Mouse (Mus musculus) heart, embryonic 14.5 days (tissue): ENCODE measurements around the gene Bcl11a. TPM values are rescaled to one million over a fixed set of nuclear protein-coding genes. Genes with fewer than 3 reads are reported as not detected.

ENCODE experiments used
- ATAC-seq: fragments of 200-750 bp; cut with Nextera tagmentation; 2 replicates; pipeline ENCODE4 v1.8.0; 2017; ENCODE audit warnings: low read depth, moderate TSS enrichment; ENCODE audit not compliant: insufficient number of reproducible peaks, insufficient read depth, low FRiP score
- H3K27ac ChIP-seq, 2 experiments: fragments of 200-500 bp in 1 of 2; fragments of 300-500 bp in 1 of 2; sonication (generic) in 1 of 2; replicated peaks in 1 of 2; 2 replicates each; pipeline ENCODE4 v1.5.1; 2012 to 2014; ENCODE audit warnings: low read depth in 2 of 2, low read length in 2 of 2, control low read depth in 1 of 2, mild to moderate bottlenecking in 1 of 2, mixed read lengths in 1 of 2; ENCODE audit not compliant: control insufficient read depth in 1 of 2, insufficient read depth in 1 of 2
- H3K27me3 ChIP-seq: fragments of 300-500 bp; sonication (generic); 2 replicates; pipeline ENCODE4 v1.6.1; 2014; ENCODE audit warnings: mild to moderate bottlenecking, low read length, control low read depth; ENCODE audit not compliant: control insufficient read depth, insufficient read depth
- H3K36me3 ChIP-seq: fragments of 300-500 bp; sonication (generic); 2 replicates; pipeline ENCODE4 v1.6.1; 2014; ENCODE audit warnings: mild to moderate bottlenecking, control low read depth, low read length, mixed read lengths; ENCODE audit not compliant: control insufficient read depth, insufficient read depth
- H3K4me1 ChIP-seq, 2 experiments: fragments of 200-500 bp in 1 of 2; fragments of 300-500 bp in 1 of 2; sonication (generic) in 1 of 2; 2 replicates each; pipeline ENCODE4 v1.6.1; 2012 to 2014; ENCODE audit warnings: low read length in 2 of 2, control low read depth in 1 of 2, mixed read lengths in 1 of 2; ENCODE audit not compliant: control insufficient read depth in 2 of 2, insufficient read depth in 2 of 2
- H3K4me2 ChIP-seq: fragments of 300-500 bp; sonication (generic); 2 replicates; pipeline ENCODE4 v1.6.1; 2014; ENCODE audit warnings: mild to moderate bottlenecking, low read length
- H3K4me3 ChIP-seq, 2 experiments: fragments of 200-500 bp in 1 of 2; fragments of 300-500 bp in 1 of 2; sonication (generic) in 1 of 2; 2 replicates each; pipeline ENCODE4 v1.5.1; 2012 to 2014; ENCODE audit warnings: low read length in 2 of 2, mild to moderate bottlenecking in 2 of 2, control low read depth in 1 of 2, low read depth in 1 of 2, moderate library complexity in 1 of 2; ENCODE audit not compliant: control insufficient read depth in 1 of 2, insufficient read depth in 1 of 2
- H3K9ac ChIP-seq: fragments of 300-500 bp; sonication (generic); 2 replicates; pipeline ENCODE4 v1.6.1; 2014; ENCODE audit warnings: mild to moderate bottlenecking, low read length
- H3K9me3 ChIP-seq: fragments of 300-500 bp; sonication (generic); 2 replicates; pipeline ENCODE4 v1.6.1; 2016; ENCODE audit warnings: low read length, control low read depth; ENCODE audit not compliant: control insufficient read depth
- WGBS: fragments of 180-500 bp; shearing (Covaris S2); extraction: QIAGEN DNeasy Blood & Tissue Kit; methylation state at CpG from one replicate; pipeline ENCODE4 v1.1.7; 2014; 5-methylcytosine and 5-hydroxymethylcytosine counted together
- polyA plus RNA-seq: library from polyadenylated mRNA; unstranded; fragments of >200 nt; fragmentation: Nextera tagmentation; extraction: Ambion mirVana; gene quantifications from 2 replicates; pipeline ENCODE4 v1.2.1, GENCODE M21; 2014

The Bcl11a gene
- polyA plus RNA-seq, 1 experiment from 2014 or later = 17.3 TPM

DNA sequence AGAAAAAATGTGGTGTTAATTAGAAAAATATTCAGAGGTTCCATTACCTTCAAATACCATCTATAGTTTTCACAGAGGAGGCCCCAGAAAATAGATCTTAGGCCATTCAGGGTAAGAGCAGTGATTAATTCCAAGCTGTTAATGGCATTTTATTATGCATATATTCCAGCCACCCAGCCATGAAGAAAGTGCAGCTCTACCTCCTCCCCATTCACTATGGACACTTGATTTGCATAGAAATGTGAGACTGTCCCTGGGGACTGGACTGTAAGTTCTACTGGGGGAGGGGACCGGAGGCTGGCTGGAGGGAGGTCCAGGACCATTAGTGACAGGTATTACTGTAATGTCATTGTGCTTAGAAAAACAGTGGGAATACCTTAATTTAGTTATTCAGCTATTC lies 119.6 kb downstream of the Bcl11a start:
- no peak overlapping the region for H3K4me3 ChIP-seq
- no peak overlapping the region for H3K4me2 ChIP-seq
- no peaks in the 10 kb centered on the region for H3K9me3 ChIP-seq
- ATAC-seq = no peak
- no peak overlapping the region for H3K27ac ChIP-seq
- 79% methylated on average over 1 of the region's 1 CpGs for WGBS
- H3K9ac ChIP-seq = no peak overlapping the region
- peaks cover 8 to 15% of the 10 kb centered on the region in 2 experiments for H3K4me1 ChIP-seq
- no peaks in the 10 kb centered on the region for H3K27me3 ChIP-seq
- H3K36me3 ChIP-seq = no peaks in the 10 kb centered on the region

DNA sequence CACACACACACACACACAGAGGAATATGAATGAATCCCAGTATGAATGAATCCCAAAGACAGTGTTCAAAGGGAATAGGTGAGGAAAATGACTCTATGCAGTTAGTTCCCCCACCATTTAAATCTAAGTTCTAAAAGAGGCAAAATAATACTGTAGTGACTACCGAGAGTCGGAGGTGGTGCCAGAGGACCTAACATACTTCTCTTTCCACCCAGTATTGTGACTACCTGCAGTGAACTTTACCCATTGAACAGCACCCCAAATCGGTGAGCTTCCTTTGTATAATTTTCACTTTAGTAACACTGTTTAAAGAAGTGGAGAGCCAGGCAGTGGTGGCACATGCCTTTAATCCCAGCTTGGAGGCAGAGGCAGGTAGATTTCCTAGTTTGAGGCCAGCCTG lies 121.7 kb downstream of the Bcl11a start:
- H3K4me1 ChIP-seq = peaks cover 26 to 36% of the 10 kb centered on the region in 2 experiments
- H3K27me3 ChIP-seq = no peaks in the 10 kb centered on the region
- ATAC-seq = no peak
- 88% methylated on average over 3 of the region's 3 CpGs for WGBS
- no peaks in the 10 kb centered on the region for H3K36me3 ChIP-seq
- no peak overlapping the region for H3K9ac ChIP-seq
- H3K27ac ChIP-seq = no peak overlapping the region
- H3K4me3 ChIP-seq = no peak overlapping the region
- H3K4me2 ChIP-seq = no peak overlapping the region
- no peaks in the 10 kb centered on the region for H3K9me3 ChIP-seq

DNA sequence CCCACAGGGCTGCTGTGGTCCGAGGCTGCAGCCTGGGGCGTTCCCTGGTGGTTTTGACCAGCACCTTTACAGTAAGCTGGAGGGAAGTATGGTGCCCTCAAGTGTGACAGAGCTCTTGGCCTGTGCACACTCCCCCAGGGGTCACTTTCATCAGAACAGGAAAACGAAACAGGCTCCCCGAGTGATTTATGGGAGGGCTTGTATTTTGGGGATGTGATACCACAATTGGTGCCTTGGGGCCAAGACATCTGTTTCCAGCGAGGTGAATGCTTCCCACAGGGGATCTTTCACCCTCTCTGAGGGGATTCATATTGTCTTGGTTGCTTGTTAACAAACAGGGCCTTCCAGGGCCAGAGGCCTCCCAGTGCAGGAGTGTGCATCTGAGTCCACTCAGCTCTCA lies 122.5 kb downstream of the Bcl11a start:
- Histone ChIP-seq H3K27ac (no peak overlapping the region), H3K4me1 (peaks cover 26 to 38% of the 10 kb centered on the region in 2 experiments), H3K9me3 (no peaks in the 10 kb centered on the region), H3K9ac (no peak overlapping the region), H3K36me3 (no peaks in the 10 kb centered on the region), H3K4me3 (no peak overlapping the region), H3K27me3 (no peaks in the 10 kb centered on the region), H3K4me2 (no peak overlapping the region)
- 86% methylated on average over 5 of the region's 5 CpGs for WGBS
- no peak for ATAC-seq

DNA sequence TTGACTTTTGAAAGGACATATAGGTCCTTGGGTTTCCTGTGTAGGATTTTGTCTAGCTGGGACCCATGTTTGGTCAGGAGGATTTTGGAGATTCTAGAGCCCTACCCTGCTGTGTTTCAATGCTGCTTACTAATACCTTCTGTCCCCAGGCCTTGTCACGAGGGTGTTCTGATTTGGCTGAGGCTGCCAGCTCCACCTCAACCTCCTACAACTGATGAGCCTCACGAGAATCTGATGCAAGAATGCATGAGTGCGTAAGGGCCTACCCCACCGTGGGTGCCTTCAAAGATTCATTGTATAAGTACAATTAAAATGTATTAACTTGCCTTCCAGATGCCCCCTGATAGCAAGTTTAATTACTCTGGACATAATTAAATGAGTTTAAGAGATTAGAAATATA lies 123.4 kb downstream of the Bcl11a start:
- H3K9me3 ChIP-seq = no peaks in the 10 kb centered on the region
- H3K4me2 ChIP-seq = no peak overlapping the region
- H3K36me3 ChIP-seq = no peaks in the 10 kb centered on the region
- peaks cover 26 to 38% of the 10 kb centered on the region in 2 experiments for H3K4me1 ChIP-seq
- H3K4me3 ChIP-seq = no peak overlapping the region
- H3K27ac ChIP-seq = no peak overlapping the region
- 85% methylated on average over 4 of the region's 4 CpGs for WGBS
- H3K9ac ChIP-seq = no peak overlapping the region
- no peak for ATAC-seq
- no peaks in the 10 kb centered on the region for H3K27me3 ChIP-seq

DNA sequence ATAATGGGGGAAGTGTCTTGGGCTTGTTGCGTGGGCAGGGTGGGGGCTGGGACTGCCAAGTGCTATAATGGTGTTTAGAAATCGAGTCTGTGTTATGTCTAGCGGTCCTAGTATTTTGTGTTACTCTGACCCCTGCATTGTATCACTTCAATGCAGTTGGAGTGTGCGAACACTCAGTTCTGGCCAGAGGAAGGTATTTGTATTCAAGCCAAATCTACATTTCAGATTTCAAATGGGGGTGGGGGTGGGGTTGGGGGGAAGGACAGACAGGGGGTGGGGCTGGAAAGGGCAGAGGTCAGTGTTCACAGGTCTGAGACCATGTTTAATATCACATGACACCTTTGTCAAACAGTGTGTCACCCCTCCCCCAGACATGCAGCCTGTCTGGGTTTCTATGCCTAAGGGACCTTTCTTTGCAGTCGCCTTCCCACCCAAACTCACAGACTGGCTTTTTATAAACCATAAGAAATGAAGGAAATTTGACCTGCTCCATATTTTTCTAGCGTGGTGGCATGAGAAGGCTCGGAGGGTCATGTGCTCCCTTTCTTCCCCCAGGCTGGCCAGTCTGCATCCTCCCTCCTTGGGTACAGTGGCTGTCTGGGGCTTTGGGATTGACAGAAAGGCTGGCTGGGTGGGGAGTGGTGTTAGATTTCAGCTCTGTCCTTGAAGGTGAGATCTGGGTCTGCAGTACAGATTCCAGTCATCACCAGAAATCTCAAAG lies 124.9 kb downstream of the Bcl11a start:
- no peak overlapping the region; a peak in 1 of 4 replicates for H3K4me3 ChIP-seq
- H3K36me3 ChIP-seq = no peaks in the 10 kb centered on the region
- no peak overlapping the region for H3K9ac ChIP-seq
- H3K27ac ChIP-seq = peak overlapping the region; percentile 65 to 79
- H3K4me2 ChIP-seq = peak overlapping the region; percentile 48
- H3K9me3 ChIP-seq = no peaks in the 10 kb centered on the region
- no peaks in the 10 kb centered on the region for H3K27me3 ChIP-seq
- peaks cover 24 to 32% of the 10 kb centered on the region in 2 experiments for H3K4me1 ChIP-seq
- no peak; the same call in 1 of the 2 replicates for ATAC-seq
- WGBS = 10% methylated on average over 7 of the region's 7 CpGs

DNA sequence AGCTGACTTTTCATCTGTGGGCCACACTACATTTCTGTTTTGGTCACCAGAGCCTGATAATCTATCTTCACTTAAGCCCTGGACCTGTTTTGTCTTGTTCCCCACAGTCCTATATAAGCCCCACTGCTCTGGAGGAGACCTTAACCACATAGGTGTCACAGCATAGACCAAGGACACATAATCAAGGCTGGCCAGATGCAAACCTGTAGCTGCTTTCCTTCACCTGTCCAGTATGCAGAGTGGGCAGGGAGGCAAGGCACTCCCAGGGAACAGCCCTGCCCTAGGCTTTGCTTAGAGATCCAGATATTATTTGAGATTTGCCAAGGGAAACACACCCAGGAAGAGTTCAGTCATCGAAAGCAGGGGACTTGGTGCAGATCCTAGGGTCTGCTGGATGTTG lies 125.6 kb downstream of the Bcl11a start:
- Histone ChIP-seq H3K4me2 (no peak overlapping the region), H3K4me3 (no peak overlapping the region), H3K27me3 (no peaks in the 10 kb centered on the region), H3K9me3 (no peaks in the 10 kb centered on the region), H3K27ac (peak overlapping the region; percentile 43 to 79), H3K4me1 (peaks cover 24 to 33% of the 10 kb centered on the region in 2 experiments), H3K36me3 (no peaks in the 10 kb centered on the region), H3K9ac (no peak overlapping the region)
- ATAC-seq = no peak
- WGBS = 88% methylated on average over 1 of the region's 1 CpGs

DNA sequence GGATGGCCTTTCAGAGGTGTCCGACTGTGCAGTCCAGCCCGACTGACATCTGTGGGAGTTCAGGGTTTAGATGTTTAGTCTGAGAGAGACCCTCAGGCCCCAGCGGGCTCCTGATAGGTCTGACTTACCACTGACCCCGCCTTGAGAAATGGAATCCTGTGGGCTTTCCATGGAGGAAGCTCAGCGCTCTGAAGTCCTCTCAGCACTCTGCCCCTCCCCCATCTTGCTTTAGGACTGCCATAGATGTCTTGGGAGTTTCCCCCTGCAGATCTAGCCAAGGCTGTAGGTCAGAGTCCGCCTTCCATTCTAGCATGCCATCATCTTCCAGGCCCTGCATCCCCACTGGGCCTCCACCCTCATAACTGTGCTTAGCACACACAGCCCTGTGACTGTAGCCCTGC lies 131.1 kb downstream of the Bcl11a start:
- Histone ChIP-seq H3K4me2 (no peak overlapping the region), H3K4me3 (no peak overlapping the region), H3K27me3 (no peaks in the 10 kb centered on the region), H3K4me1 (peaks cover 11 to 15% of the 10 kb centered on the region in 2 experiments), H3K36me3 (no peaks in the 10 kb centered on the region), H3K27ac (no peak overlapping the region), H3K9me3 (no peaks in the 10 kb centered on the region), H3K9ac (no peak overlapping the region)
- no peak for ATAC-seq
- WGBS = 29% methylated on average over 6 of the region's 6 CpGs
